Mouse (Mus musculus) hindbrain, embryonic 14.5 days (tissue): ENCODE results near the gene Smad6. TPM values are rescaled to one million over a fixed set of nuclear protein-coding genes. Genes with fewer than 3 reads are reported as not detected.

Experiments
- ATAC-seq: fragments of 200-750 bp; cut with Nextera tagmentation; 2 replicates; pipeline ENCODE4 v1.8.0; 2017; ENCODE audit warnings: moderate number of reproducible peaks, mild to moderate bottlenecking, moderate TSS enrichment, moderate library complexity; ENCODE audit not compliant: low FRiP score
- DNase-seq: peaks from one replicate; pipeline ENCODE4 v3.0.0-alpha.2; 2015; ENCODE audit warnings: low spot score
- H3K27ac ChIP-seq: fragments of 300-500 bp; sonication (generic); 2 replicates; pipeline ENCODE4 v1.5.1; 2014; ENCODE audit warnings: mild to moderate bottlenecking, moderate library complexity
- H3K27me3 ChIP-seq: fragments of 300-500 bp; sonication (generic); 2 replicates; pipeline ENCODE4 v1.6.1; 2014; ENCODE audit warnings: mild to moderate bottlenecking, low read length, mixed read lengths; ENCODE audit not compliant: control insufficient read depth, insufficient read depth
- H3K36me3 ChIP-seq: fragments of 300-500 bp; sonication (generic); replicated peaks from 2 replicates; pipeline ENCODE4 v1.6.1; 2014; ENCODE audit not compliant: control insufficient read depth, insufficient read depth
- H3K4me1 ChIP-seq: fragments of 300-500 bp; sonication (generic); replicated peaks from 2 replicates; pipeline ENCODE4 v1.6.1; 2014; ENCODE audit warnings: antibody characterized with exemption, low read length, mixed read lengths; ENCODE audit not compliant: control insufficient read depth, insufficient read depth
- H3K4me2 ChIP-seq: fragments of 300-500 bp; sonication (generic); replicated peaks from 2 replicates; pipeline ENCODE4 v1.6.1; 2014; ENCODE audit warnings: mild to moderate bottlenecking, moderate library complexity
- H3K4me3 ChIP-seq: fragments of 300-500 bp; sonication (generic); replicated peaks from 2 replicates; pipeline ENCODE4 v1.5.1; 2014; ENCODE audit warnings: mild to moderate bottlenecking, low read length
- H3K9ac ChIP-seq: fragments of 300-500 bp; sonication (generic); 2 replicates; pipeline ENCODE4 v1.6.1; 2014
- H3K9me3 ChIP-seq: fragments of 300-500 bp; sonication (generic); 2 replicates; pipeline ENCODE4 v1.6.1; 2016; ENCODE audit warnings: low read length; ENCODE audit not compliant: control insufficient read depth
- WGBS: fragments of 180-500 bp; shearing (Covaris S2); extraction: QIAGEN DNeasy Blood & Tissue Kit; methylation state at CpG from one replicate; pipeline ENCODE4 v1.1.7; 2014; 5-methylcytosine and 5-hydroxymethylcytosine counted together
- polyA plus RNA-seq: library from polyadenylated mRNA; unstranded; fragments of >200 nt; fragmentation: Nextera tagmentation; extraction: Ambion mirVana; gene quantifications from 2 replicates; pipeline ENCODE4 v1.2.1, GENCODE M21; 2014

Smad6 gene
- polyA plus RNA-seq, 1 experiment from 2014 or later: 2.7 TPM

GRCm38 (mm10) chr9:63980179-63981086 is 41.4 kb downstream of the Smad6 start:
- 11% methylated on average over 18 of the region's 18 CpGs for WGBS
- ATAC-seq (no peak), DNase-seq (no peak)
- peaks cover 26% of the 10 kb centered on the region for H3K4me1 ChIP-seq
- H3K9ac ChIP-seq: no peak overlapping the region
- H3K4me3 ChIP-seq: no peak overlapping the region
- no peaks in the 10 kb centered on the region for H3K27me3 ChIP-seq
- H3K9me3 ChIP-seq: no peaks in the 10 kb centered on the region
- H3K36me3 ChIP-seq: no peaks in the 10 kb centered on the region
- peak overlapping the region; percentile 13; the same call in 1 of the 2 replicates for H3K4me2 ChIP-seq
- H3K27ac ChIP-seq: no peak overlapping the region

- no peak overlapping the region for H3K27ac ChIP-seq
- 78% methylated on average over 2 of the region's 2 CpGs for WGBS
Measured at GRCm38 (mm10) chr9:63979275-63979674, 42.6 kb downstream of the Smad6 start.

GRCm38 (mm10) chr9:63978682-63979081 is 43.2 kb downstream of the Smad6 start:
- Histone ChIP-seq H3K4me1 (peaks cover 36% of the 10 kb centered on the region), H3K9ac (no peak overlapping the region), H3K4me2 (no peak overlapping the region), H3K27ac (no peak overlapping the region), H3K27me3 (no peaks in the 10 kb centered on the region), H3K9me3 (no peaks in the 10 kb centered on the region), H3K36me3 (no peaks in the 10 kb centered on the region), H3K4me3 (no peak overlapping the region)
- ATAC-seq: no peak
- WGBS: 79% methylated on average over 7 of the region's 7 CpGs
- DNase-seq: no peak

More at GRCm38 (mm10) chr9:63979275-63979674, 42.6 kb downstream of the Smad6 start:
- H3K9ac ChIP-seq: no peak overlapping the region
- H3K9me3 ChIP-seq: no peaks in the 10 kb centered on the region
- no peaks in the 10 kb centered on the region for H3K36me3 ChIP-seq
- no peaks in the 10 kb centered on the region for H3K27me3 ChIP-seq
- no peak for ATAC-seq
- DNase-seq: no peak
- no peak overlapping the region for H3K4me3 ChIP-seq
- H3K4me2 ChIP-seq: no peak overlapping the region
- peaks cover 30% of the 10 kb centered on the region for H3K4me1 ChIP-seq

- peak; percentile 17; the same call in 1 of the 2 replicates for ATAC-seq
- DNase-seq: no peak
- Histone ChIP-seq H3K27ac (0 out of 2 replicates have a peak overlapping the region, but pooled peaks have one; percentile 17), H3K36me3 (no peaks in the 10 kb centered on the region), H3K4me3 (no peak overlapping the region), H3K9ac (no peak overlapping the region), H3K27me3 (no peaks in the 10 kb centered on the region), H3K4me2 (no peak overlapping the region; the same call in 1 of the 2 replicates), H3K9me3 (no peaks in the 10 kb centered on the region), H3K4me1 (peaks cover 35% of the 10 kb centered on the region)
- WGBS: 23% methylated on average over 11 of the region's 11 CpGs
Measured at GRCm38 (mm10) chr9:63975996-63976395, 45.9 kb downstream of the Smad6 start.

GRCm38 (mm10) chr9:63974258-63975023 is 47.4 kb downstream of the Smad6 start:
- DNase-seq (no peak), ATAC-seq (no peak)
- Histone ChIP-seq H3K4me2 (no peak overlapping the region), H3K27ac (no peak overlapping the region), H3K4me3 (no peak overlapping the region), H3K9ac (no peak overlapping the region), H3K36me3 (no peaks in the 10 kb centered on the region), H3K4me1 (peaks cover 21% of the 10 kb centered on the region), H3K9me3 (no peaks in the 10 kb centered on the region), H3K27me3 (no peaks in the 10 kb centered on the region)
- 55% methylated on average over 13 of the region's 13 CpGs for WGBS

- 43% methylated on average over 14 of the region's 14 CpGs for WGBS
- ATAC-seq (no peak), DNase-seq (no peak)
- Histone ChIP-seq H3K4me2 (no peak overlapping the region), H3K27me3 (no peaks in the 10 kb centered on the region), H3K9me3 (no peaks in the 10 kb centered on the region), H3K4me3 (no peak overlapping the region), H3K36me3 (no peaks in the 10 kb centered on the region), H3K9ac (no peak overlapping the region), H3K4me1 (peaks cover 21% of the 10 kb centered on the region), H3K27ac (no peak overlapping the region)
Measured at GRCm38 (mm10) chr9:63973662-63974190, 48.1 kb downstream of the Smad6 start.

GRCm38 (mm10) chr9:63972576-63973290 is 49.1 kb downstream of the Smad6 start:
- H3K4me3 ChIP-seq: no peak overlapping the region
- H3K27ac ChIP-seq: no peak overlapping the region
- H3K4me2 ChIP-seq: no peak overlapping the region
- no peaks in the 10 kb centered on the region for H3K27me3 ChIP-seq
- no peak for ATAC-seq
- H3K9me3 ChIP-seq: no peaks in the 10 kb centered on the region
- no peak overlapping the region for H3K9ac ChIP-seq
- no peaks in the 10 kb centered on the region for H3K36me3 ChIP-seq
- WGBS: 91% methylated on average over 11 of the region's 11 CpGs
- DNase-seq: no peak
- peaks cover 21% of the 10 kb centered on the region for H3K4me1 ChIP-seq

- Histone ChIP-seq H3K9ac (no peak overlapping the region), H3K9me3 (no peaks in the 10 kb centered on the region), H3K27ac (no peak overlapping the region), H3K4me3 (no peak overlapping the region), H3K36me3 (no peaks in the 10 kb centered on the region), H3K4me1 (peaks cover 21% of the 10 kb centered on the region), H3K27me3 (no peaks in the 10 kb centered on the region), H3K4me2 (no peak overlapping the region)
- no peak for ATAC-seq
- 56% methylated on average over 4 of the region's 4 CpGs for WGBS
- no peak for DNase-seq
Measured at GRCm38 (mm10) chr9:63971557-63971956, 50.3 kb downstream of the Smad6 start.
